Mouse (Mus musculus) megakaryocyte, embryonic 14.5 days (primary cell): ENCODE measurements around the gene Polr2j.

Experiments used
- FLI1 ChIP-seq: IDR thresholded peaks from 2 replicates; pipeline ENCODE4 v1.6.1; 2012; ENCODE audit warnings: low read length, inconsistent platforms, mixed read lengths
- GATA1 ChIP-seq: IDR thresholded peaks from 3 replicates; pipeline ENCODE4 v1.6.1; 2012; ENCODE audit warnings: mixed read lengths, low read length, inconsistent platforms, borderline replicate concordance

- no peak for TF ChIP-seq FLI1
- TF ChIP-seq GATA1, result no peak
Observed at GRCm38 (mm10) chr5:136098536-136098935, 17.9 kb upstream of the Polr2j start.
